Mouse (Mus musculus) induced T-regulatory cell, adult 2 months (primary cell): ENCODE measurements around the gene Eprs.

ENCODE experiments used
- DNase-seq: peaks from one replicate; pipeline ENCODE4 v3.0.0-alpha.2; 2012; ENCODE audit warnings: low read depth

Gene Eprs

DNA sequence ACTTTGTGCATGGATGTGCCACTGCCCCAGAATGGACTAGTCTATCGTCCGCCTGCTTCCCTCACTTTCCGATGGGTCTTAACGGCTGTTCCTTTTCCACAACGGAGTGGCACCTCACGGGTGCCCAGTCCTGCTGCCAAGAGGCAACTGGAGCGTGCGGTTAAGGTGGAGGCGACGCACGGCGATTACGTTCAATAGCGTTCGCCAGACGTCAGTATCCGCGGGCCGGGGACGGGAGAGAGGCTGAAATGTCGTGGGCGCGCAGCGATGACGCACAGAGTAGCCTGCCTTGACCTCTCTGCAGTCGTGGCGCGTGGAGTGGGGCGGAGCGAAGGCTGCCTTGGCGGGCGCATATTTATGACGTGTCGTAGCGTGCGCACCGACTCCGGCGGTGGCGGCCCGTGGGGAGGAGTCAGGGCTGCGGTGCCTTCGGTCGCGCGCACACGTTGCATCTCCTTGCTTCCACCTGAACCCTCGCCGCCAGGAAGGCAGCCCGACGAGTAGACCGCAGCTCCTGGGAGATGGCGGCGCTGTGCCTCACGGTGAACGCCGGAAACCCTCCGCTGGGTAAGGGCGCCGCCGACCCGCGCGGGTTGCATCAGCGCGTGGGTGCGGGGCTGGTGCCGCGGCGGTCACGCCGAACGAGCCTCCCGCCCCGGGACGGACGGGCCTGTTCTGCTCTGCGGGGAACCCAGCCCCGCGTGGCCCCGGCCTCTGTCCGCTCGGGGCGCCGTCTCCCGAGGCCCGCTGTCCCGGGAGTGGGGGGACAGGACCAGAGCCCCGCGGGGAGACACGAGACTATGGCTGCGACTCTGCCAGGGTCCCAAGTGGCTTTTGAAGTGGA is at the start of gene Eprs:
Gene Eprs (plus strand): TSS at position 368 of the 844 bp plus-strand sequence.
- DNase-seq = peak; percentile 99

DNA sequence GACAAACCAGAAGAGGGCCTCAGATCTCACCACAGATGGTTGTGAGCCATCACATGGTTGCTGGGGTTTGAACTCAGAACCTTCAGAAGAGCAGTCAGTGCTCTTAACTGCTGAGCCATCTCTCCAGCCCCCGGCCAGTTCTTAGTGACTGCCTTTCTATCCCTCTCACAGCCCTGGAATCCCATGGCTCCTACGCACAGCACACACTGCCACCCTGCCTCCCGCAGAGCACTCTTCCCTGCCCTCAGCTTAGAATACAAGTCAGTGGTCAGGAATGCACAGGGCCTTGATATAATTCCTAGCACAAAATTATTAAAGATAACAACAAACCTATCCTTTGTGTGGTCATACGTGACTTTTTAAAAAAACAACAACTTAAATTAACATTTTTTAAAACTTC is 48.3 kb upstream of the Eprs start:
- DNase-seq = no peak

DNA sequence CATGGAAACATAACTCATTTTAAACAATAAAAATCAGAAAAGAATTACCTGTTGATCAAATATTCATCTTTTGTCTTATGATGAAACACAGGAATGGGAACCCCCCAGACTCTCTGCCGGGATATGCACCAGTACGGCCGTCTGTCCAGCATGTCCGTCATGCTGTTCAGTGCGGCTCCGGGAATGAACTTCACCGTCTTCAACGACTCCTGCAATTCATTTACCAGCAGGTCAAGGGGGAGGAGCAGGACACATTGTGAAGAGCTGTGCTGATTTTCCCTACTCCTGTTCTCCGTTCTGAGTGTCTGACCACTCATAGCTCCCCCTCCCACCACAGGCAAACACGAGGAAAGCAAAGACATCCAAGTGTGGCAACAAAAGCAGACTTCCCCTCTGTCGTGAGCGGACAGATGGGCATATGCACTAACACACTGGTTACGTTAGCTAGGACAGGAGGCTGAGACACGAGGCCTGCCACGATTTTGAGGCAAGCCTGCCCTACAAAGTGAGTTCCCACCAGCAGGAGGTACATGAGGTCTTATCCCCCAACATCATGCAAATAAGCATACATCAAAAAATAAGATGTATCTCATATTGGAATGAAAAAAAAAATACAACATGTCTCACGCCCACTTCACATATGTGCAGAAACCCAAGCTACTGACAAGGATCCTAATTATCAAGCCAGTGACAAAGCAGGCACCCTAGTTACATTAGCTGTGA is 46.8 kb upstream of the Eprs start:
- DNase-seq = no peak

DNA sequence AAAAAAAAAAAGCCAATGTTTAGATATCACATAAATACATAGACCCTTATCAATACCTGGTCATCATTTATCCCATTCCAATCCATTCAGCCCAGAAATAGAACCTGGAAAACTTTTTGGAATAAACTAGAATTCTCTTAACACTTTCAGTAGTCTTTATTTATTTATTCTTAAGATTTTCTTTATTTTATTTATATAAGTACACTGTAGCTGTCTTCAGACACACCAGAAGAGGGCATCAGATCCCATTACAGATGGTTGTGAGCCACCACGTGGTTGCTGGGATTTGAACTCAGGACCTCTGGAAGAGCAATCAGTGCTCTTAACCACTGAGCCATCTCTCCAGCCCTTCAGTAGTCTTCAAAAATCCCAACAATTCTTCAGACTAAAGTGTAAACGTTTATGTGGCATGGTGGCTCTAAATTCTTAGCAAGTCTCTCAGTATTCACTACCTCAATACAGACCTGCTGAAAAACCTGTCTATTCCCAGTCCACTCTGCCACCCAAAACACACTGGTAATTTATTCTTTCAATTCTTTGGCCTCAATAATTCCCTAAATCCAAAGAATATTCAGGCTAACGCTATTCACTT is 35.0 kb upstream of the Eprs start:
- DNase-seq = peak; percentile 32

DNA sequence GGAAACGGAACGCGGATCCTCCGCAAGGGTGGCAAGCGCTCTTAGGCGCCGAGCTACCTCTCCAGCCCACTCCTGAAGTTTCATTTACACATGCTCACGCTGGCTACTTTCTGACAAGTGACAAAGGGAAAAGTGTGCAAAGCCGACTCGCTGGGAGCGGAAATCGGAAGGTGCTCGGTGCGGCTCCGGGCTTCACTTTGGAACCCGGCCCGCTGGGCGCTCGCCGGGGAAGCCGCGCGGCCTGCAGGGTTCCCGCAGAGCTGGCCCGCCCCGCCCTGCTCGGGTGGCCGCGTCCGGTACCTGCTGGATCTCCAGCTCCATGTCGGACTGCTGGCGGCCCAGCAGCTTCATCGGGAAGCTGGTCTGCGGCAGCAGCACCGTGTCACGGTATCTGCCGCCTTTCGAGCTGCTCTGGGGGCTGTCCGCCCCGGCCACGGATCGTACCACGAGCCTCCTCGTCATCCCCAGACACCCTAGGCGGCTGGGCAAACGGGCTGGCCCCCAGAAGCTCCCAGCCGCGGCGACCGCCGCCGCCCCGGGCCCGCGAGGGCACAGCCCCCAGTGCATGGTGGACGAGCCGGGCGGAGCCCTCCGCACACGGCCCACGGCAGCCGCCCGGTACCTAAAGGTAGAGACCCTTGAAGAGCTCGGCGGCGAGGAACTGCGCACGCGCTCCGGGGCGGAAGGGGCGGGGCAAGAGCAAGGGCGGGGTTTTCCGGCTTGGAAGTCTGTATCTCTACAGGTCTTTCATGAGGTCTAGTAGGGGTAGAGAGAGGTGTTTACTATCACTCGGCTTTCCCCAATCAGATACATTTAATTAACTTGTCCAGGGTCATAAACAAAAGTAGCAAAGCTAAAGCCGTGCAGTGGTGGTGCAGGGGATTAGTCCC is 33.9 kb upstream of the Eprs start, which contains the start of gene Iars2:
Gene Iars2 (minus strand): TSS at position 676 of the 890 bp plus-strand sequence.
- peak; percentile 94 for DNase-seq

DNA sequence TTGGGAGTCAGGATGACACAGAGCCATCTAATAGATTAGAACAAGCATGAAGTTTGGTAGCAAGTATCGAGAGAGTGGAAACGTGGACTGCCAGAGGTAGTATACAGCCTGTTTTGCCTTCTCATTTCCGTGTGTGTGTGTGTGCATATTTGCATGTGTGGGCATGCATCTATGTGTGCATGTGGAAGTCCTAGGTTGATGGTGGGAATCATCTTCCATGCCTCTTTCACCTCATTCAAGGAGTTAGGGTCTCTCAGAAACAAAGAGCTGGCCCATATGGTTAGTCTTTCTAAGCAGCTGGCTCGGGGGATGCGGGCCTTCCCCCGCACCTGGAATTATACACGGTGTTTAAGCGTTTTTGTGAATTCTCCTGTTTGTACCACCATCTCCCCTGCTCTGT is 33.0 kb upstream of the Eprs start:
- DNase-seq = no peak

DNA sequence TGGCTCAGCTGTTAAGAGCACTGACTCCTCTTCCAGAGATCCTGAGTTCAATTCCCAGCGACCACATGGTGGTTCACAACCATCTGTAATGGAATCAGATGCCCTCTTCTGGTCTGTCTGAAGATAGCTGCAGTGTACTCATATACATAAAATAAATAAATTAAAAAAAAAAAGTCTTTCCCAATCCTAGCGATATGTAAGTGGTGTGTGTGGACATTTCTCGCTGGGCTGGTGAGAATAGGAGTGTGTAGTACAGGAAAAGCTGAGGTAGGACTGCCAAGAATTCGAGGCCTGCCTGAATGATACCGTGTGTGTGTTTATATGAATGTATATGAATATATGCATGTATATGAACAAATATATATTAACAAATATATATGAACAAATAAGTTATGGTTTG is 31.5 kb upstream of the Eprs start:
- DNase-seq = no peak

DNA sequence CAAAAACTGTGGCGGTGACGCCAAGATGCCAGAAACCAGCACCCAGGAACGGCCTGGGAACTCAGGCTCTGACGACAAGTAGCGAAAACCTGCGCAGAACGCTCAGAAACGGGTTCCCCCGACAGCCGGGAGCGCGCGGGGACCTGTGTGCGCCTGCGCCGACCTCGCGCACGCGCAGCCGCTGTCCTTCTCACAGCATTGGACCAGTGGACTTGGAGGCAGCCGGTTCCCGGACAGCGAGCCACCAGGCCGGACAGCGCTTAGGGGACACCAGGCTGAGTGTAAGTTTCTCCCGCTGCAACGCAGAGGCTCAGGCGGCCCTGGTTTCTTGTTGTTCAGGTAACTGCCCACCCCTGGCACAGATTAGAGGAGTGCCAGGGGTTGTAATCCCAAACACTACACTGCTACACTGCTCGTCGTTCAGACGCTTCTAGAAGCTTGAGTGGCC is 30.8 kb upstream of the Eprs start, which contains the start of gene Bpnt1:
Gene Bpnt1 (plus strand): TSS at position 167 of the 448 bp plus-strand sequence.
- peak; percentile 91 for DNase-seq

DNA sequence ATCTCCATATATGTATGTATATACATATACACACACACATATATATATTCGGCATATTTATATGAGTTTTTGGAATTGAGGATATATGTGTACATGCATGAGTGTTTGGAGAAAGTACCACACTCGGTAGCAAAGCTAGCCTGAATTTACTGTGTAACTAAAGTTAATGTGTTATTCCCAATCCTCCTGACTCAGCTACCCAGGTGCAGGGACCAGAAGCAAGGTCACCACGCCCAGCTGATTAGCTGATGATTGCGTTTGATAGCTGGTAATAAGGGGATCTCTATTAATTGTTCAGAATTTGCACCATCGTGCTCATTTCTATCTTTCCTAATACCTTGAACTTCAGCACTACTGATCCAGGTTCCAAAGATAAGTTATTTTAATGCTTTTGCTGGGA is 29.2 kb upstream of the Eprs start:
- DNase-seq = no peak

DNA sequence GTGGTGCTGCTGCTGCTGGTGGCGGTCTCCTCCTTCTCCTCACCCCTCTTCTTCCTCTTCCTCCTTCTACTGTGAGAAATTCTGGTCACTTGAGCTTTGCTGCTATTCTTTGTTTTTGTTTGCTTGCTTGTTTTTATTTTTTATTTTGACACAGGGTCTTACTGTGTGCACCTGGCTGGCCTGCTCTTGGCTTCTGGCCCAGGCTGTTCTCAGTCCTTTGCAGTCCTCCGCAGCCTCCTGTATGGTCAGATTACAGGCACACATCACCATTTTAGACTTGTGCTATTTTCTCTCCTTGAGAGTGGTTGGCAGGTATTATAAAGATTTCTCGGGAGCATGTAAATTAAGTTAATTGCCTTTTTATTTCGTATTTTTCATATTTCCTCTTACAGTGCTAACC is 28.7 kb upstream of the Eprs start:
- DNase-seq = no peak

DNA sequence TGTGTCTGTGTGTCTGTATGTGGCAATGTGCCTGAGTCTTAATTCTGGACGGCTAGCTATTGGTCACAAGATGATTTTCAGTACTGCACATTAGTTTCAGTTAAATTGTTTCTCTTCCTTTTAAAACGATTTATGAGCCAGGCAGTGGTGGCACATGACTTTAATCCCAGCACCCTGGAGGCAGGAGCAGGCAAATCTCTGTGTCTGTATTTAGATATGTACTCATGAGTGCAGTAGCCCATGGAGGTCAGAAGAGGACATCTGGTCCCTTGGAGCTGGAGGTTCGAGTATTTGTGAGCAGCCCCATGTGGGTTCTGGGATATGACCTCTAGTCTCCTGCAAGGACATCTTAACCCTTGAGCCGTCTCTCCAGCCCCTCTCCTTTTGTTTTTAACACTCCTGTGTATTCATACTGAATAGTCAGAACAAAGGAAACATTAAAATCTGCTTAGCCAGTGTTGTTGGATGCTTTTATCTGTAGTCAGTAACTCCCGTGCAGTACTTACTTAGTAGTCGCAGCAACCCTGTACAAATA is 27.5 kb upstream of the Eprs start:
- no peak for DNase-seq

DNA sequence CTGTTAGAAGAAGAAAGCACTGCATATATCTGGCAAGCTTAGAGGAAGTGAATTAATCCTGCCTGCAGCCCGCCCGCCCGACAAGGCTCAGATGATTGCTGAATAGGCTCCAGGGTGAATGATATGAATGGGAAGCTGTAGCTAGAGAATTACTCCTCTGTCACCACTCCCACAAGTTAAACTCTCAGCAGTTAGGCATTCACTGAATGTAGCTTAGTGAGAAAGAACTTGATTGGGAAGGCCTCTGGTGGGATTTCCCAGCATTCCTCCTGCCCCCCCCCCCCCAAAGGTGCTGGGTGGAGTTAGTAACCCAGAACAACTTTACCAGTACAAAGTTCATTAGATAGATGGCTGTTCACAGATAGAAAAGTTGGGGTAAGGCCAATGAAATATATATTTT is 26.3 kb upstream of the Eprs start:
- no peak for DNase-seq

DNA sequence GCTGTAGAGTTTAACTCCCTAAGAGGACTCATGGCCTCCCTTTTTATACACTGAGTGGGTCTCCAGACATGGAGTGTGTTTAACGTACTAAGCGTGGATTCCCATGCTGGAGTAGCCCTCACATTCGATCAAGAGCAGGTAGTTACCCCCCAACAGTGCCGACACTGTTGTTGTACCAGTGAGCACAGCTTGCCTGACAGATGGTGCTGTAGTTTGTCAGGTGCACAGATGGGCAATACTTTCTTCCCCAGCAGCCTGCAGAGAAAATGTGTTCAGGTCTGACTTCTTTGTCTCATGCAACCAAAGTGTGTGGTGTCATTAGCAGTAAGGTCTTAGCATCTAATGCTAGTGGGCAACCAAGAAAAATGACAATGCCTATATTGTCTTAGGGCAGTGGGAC is 20.4 kb upstream of the Eprs start:
- DNase-seq = no peak

DNA sequence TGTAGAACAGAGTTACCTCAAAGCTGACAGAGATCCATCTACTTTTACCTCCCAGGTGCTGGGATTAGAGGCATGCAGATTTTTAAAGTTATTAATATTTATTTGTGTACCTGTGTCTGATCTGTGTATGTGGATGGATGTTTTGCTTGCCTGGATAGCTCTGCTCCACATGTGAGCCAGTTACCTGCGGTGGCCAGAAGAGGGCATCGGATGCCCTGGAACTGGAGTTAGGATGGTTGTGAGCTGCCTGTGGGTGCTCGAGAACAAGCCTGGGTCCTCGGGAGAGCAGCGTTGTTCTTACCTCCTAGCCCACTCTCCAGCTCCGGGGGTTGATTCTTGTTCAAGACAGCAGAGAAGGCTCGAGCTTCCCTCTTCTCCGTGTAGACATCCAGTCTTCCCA is 19.4 kb upstream of the Eprs start:
- peak; percentile 20 for DNase-seq

DNA sequence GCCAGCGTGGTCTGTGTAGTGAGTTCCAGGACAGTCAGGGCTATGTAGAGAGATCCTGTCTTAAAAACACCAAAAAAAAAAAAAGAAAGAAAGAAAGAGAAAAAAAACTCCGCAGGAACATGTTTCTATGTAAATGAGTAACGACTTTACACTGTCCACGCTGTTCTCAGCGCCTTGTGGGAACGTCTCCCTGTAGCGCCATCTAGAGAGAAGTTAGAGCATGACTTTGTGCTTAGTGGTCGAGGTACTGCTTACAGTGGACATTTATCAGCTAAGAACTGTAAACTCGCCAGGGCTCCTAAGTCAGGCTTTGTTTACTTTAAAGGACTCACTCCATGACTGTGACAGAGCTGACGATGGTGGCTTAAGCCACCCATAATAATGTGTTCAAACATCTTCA is 16.7 kb upstream of the Eprs start:
- DNase-seq = peak; percentile 32

DNA sequence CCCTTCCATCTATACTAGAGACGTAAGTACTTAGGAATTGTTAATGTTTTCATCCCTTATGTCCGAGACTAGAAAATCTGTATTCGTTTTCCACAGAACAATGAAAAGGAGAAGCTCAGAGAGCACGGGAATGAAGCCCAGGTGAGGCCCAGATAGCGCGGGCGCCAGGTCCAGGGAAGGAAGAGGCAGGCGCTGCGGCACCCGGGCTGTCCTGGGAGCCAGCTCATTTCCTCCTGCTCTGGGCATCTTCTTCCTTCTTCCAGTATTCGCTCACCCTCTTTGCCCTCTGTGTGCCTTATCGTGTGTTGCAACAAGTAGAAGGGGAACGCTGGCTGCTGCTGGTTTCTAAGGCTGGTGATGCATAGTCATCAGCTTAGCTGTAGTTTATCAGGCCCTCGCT is 13.1 kb upstream of the Eprs start:
- DNase-seq = no peak

DNA sequence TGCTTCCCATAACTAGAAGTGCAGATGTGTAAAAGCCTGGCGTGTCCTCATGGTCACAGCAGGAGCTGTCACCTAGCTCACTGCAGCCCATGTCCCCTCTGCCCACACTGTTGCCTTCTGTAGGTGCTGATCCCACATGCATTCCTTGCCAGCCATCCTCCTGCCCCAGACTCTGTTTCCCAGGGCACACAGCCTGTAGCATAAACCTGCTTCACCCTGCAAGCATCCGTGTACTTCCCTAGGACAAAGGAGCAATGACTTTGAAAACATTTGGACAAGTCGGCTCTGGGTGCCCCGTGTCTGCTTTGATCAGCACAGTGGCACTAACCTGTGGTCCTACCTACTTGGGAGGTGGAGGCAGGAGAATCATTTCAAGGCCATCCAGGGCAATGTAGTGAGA is 12.2 kb upstream of the Eprs start:
- no peak for DNase-seq

DNA sequence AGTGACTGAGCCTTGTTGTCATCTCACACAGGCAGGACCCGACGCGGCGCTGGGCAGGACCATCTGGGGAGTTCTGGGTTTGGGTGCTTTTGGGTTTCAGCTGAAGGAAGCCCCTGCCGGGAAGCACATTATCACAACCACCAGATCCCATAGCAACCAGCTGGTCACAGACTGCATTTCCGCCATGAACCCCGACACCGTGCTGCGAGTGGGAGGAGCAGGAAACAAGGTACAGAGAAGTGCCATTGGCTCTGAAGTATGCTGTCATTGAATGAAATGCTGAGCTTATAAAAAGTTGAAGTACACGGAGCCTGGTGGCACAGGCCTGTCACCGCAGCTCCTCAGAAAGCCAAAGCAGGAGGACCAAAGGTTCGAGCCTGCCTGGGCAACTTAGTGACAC is 10.7 kb upstream of the Eprs start:
- DNase-seq = peak; percentile 66

DNA sequence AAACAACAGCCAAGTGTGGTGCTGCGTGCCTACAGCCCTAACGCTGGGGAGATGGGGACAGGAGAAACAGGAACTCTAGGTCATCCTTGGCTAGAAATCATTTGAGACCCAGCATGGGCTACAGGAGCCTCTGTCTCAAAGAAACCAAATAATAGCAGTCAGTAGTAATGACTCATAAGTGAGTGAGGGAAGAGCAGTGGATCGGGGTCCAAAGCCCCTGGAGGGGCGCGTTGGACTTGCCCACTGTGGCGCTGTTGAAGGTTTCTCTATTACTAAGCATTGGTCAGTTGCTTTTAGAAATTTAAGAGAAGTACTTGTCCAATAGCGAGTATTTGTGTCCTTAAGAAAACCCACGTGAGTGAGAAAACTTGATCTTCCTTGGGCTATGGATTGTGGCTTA is 9.5 kb upstream of the Eprs start:
- DNase-seq = no peak

DNA sequence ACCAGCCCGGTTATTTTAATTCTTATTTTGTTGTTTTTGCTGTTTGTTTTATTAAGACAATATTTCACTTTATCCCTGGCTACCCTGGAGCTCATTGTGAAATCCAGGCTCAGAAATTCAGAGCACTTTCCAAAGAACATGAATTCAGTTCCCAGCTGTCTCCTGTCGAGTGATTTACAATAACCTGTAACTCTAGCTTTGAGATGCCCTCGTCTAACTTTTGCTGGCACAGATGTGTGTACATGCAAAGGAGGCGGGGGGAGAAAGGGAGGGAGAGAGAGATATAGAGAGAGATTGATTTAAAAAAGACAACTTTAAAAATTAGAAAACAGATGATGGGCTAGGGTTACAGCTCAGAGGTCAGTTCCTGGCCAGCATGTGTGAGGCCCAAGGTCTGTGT is 8.1 kb upstream of the Eprs start:
- DNase-seq = no peak

DNA sequence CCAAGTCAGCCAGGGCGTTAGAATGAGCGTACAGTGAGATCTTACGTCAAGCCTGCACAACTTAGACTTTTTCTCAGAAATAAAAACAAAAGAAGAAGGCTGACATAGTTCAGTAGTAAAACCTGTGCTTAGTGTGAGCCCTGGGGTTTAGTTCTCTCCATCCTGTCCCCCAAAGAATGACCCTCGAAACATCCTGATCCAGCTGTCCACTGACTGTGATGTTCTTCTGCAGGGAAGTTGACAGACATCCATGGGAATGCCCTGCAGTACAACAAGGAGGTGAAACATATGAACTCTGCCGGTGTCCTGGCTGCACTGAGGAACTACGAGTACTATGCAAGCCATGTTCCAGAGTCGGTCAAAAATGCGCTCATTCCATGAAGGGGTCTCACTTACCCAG is 6.6 kb upstream of the Eprs start:
- DNase-seq = no peak

DNA sequence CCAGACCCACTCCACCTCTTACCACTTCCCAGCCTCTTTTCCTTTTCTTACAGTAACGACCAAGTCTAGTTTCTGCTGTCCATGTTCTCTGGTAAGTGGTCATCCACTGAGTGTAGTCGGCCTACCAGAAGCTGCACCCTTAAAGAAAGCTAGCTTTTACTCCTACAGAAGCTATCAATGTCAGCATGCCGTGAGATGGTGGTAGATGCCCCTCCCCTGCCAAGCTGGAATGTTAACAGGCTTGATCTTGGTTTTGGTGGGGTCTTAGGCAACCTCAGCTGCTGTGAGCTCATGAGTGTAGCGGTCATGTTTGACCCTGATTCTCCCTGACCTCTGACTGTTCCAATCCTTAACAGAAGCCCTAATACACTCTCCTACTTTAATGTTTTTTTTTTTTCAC is 4.6 kb upstream of the Eprs start:
- no peak for DNase-seq
